Mouse (Mus musculus): ENCODE data around the gene Hs3st5. TPM values are rescaled to one million over a fixed set of nuclear protein-coding genes. Genes with fewer than 3 reads are reported as not detected.
A peak's percentile ranks its signal among the peaks of the same experiment; 100 is the strongest.

The Hs3st5 gene
- polyA plus RNA-seq, 1 experiment from 2014 or later = 2.9 TPM

- Histone ChIP-seq H3K4me3 (ENCODE audit: low read depth, low read length) (no peak overlapping the region), H3K4me1 (ENCODE audit: control insufficient read depth, insufficient read depth, low read length) (no peaks in the 10 kb centered on the region), H3K9me3 (ENCODE audit: control insufficient read depth, low read depth, low read length) (no peaks in the 10 kb centered on the region), H3K27ac (ENCODE audit: low read length) (no peak overlapping the region), H3K9ac (replicated peaks; ENCODE audit: low read depth, low read length) (no peak overlapping the region), H3K36me3 (ENCODE audit: control insufficient read depth, insufficient read depth, low read length) (no peaks in the 10 kb centered on the region), H3K4me2 (replicated peaks; ENCODE audit: low read depth, low read length) (no peak overlapping the region), H3K27me3 (ENCODE audit: control insufficient read depth, insufficient read depth, low read length) (no peaks in the 10 kb centered on the region)
- WGBS = 77% methylated on average over 1 of the region's 1 CpGs
- ATAC-seq (ENCODE audit: insufficient number of reproducible peaks, insufficient read depth, low FRiP score, low read depth) = no peak
These were observed 13.0 kb upstream of the Hs3st5 start for GRCm38 (mm10) chr10:36493566-36493965.

GRCm38 (mm10) chr10:36499713-36500112 is 6.9 kb upstream of the Hs3st5 start:
- Histone ChIP-seq H3K9ac (replicated peaks; ENCODE audit: low read depth, low read length) (no peak overlapping the region), H3K36me3 (ENCODE audit: control insufficient read depth, insufficient read depth, low read length) (no peaks in the 10 kb centered on the region), H3K4me3 (ENCODE audit: low read depth, low read length) (no peak overlapping the region), H3K4me2 (replicated peaks; ENCODE audit: low read depth, low read length) (no peak overlapping the region), H3K9me3 (ENCODE audit: control insufficient read depth, low read depth, low read length) (no peaks in the 10 kb centered on the region), H3K27me3 (ENCODE audit: control insufficient read depth, insufficient read depth, low read length) (no peaks in the 10 kb centered on the region), H3K27ac (ENCODE audit: low read length) (no peak overlapping the region), H3K4me1 (ENCODE audit: control insufficient read depth, insufficient read depth, low read length) (no peaks in the 10 kb centered on the region)
- WGBS = 60% methylated on average over 1 of the region's 1 CpGs
- ATAC-seq (ENCODE audit: insufficient number of reproducible peaks, insufficient read depth, low FRiP score, low read depth) = no peak

DNA sequence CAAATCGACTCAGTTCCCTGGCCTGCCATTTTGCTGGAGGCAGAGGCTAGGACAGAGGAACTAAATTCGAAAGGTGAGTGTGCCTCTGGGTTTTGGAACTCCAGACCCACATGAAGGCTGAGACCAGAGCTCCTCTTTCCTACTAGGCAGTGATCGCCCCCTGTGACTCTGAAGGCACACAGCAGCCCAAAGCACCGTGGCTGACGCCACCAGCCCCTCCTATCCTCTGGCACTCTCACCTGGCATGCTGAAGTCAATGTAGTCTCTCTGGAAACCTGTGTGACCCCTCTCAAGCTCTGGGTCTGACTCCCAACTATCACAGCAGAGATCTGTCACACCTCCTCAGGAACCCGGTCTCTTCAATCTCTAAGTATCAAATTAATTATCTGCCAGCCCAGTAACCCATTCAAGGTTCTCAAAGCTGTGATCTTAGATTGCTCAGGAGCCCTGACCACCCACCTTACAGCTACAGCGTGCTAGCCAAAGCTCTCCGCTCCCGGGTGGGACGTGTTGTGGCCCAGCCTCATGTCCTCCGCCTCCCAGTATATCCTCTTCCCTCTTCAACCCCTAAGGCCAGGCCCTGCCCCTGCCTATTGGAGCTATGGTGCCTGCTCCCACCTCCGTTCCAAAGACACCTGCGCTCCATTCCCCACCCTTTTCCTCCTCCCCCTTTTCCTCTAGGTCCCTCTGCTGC is 434 bp upstream of the Hs3st5 start:
- Histone ChIP-seq H3K4me2 (replicated peaks; ENCODE audit: low read depth, low read length) (peak overlapping the region; percentile 99), H3K27me3 (ENCODE audit: control insufficient read depth, insufficient read depth, low read length) (peaks cover 13% of the 10 kb centered on the region), H3K9me3 (ENCODE audit: control insufficient read depth, low read depth, low read length) (no peaks in the 10 kb centered on the region), H3K27ac (ENCODE audit: low read length) (no peak overlapping the region), H3K4me1 (ENCODE audit: control insufficient read depth, insufficient read depth, low read length) (no peaks in the 10 kb centered on the region), H3K9ac (replicated peaks; ENCODE audit: low read depth, low read length) (no peak overlapping the region), H3K36me3 (ENCODE audit: control insufficient read depth, insufficient read depth, low read length) (no peaks in the 10 kb centered on the region), H3K4me3 (ENCODE audit: low read depth, low read length) (peak overlapping the region; percentile 58)
- WGBS = 11% methylated on average over 13 of the region's 13 CpGs
- peak; percentile 15; the same call in 1 of the 2 replicates for ATAC-seq (ENCODE audit: insufficient number of reproducible peaks, insufficient read depth, low FRiP score, low read depth)

DNA sequence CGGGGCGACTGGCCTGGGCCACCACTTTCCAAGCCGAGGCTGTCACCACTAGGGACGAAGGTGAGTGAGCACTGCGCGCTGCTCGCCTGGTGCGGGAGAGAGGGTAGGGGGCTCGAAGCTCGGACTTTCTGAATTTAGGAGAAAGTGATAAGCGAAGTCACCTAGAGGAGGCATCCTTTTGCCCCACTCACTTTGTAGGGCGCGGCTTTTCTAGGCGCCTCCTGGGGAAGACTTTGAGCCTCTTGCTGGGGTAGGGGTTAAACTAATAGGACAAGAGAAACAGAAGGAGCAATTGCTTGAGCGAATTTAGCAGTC is 899 bp downstream of the Hs3st5 start:
- WGBS = under 1% methylated on average over 15 of the region's 15 CpGs

DNA sequence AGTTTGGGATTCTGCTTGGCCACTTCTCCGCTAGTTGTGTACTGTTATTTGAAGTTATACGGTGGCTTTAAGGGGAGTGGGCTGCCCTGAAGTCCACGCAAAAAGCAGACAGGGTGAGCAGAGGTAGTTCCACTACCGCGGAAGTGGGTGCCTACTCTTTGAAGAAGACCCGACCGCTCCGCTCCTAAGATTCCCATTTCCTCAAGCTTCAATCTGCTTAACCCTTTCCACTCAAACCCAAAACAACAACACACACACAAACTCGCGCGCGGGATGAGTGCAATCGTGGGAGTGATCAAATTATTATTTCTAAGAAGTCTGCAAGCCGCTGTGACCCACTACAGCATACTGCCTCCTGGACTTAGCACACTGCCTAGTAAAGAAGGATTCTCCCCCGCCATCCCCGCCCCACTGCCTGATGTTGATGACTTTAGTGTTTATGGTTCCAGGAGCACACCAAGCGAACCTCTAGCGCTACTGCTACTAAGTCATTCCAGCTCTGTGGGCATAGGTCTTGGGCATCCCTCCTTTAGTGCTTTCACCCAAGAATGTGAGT is 1.5 kb downstream of the Hs3st5 start:
- H3K9me3 ChIP-seq (ENCODE audit: control insufficient read depth, low read depth, low read length) = no peaks in the 10 kb centered on the region
- 2% methylated on average over 18 of the region's 18 CpGs for WGBS
- H3K9ac ChIP-seq (replicated peaks; ENCODE audit: low read depth, low read length) = no peak overlapping the region
- peak overlapping the region; percentile 58 for H3K4me3 ChIP-seq (ENCODE audit: low read depth, low read length)
- H3K4me2 ChIP-seq (replicated peaks; ENCODE audit: low read depth, low read length) = peak overlapping the region; percentile 99
- no peak overlapping the region for H3K27ac ChIP-seq (ENCODE audit: low read length)
- H3K36me3 ChIP-seq (ENCODE audit: control insufficient read depth, insufficient read depth, low read length) = no peaks in the 10 kb centered on the region
- no peak for ATAC-seq (ENCODE audit: insufficient number of reproducible peaks, insufficient read depth, low FRiP score, low read depth)
- no peaks in the 10 kb centered on the region for H3K4me1 ChIP-seq (ENCODE audit: control insufficient read depth, insufficient read depth, low read length)
- H3K27me3 ChIP-seq (ENCODE audit: control insufficient read depth, insufficient read depth, low read length) = peaks cover 13% of the 10 kb centered on the region

More for the DNA sequence above, 899 bp downstream of the Hs3st5 start:
- Histone ChIP-seq H3K36me3 (ENCODE audit: control insufficient read depth, insufficient read depth, low read length) (no peaks in the 10 kb centered on the region), H3K9ac (replicated peaks; ENCODE audit: low read depth, low read length) (0 out of 2 replicates have a peak overlapping the region, but pooled peaks have one; percentile 18), H3K4me1 (ENCODE audit: control insufficient read depth, insufficient read depth, low read length) (no peaks in the 10 kb centered on the region), H3K9me3 (ENCODE audit: control insufficient read depth, low read depth, low read length) (no peaks in the 10 kb centered on the region), H3K27me3 (ENCODE audit: control insufficient read depth, insufficient read depth, low read length) (peaks cover 13% of the 10 kb centered on the region), H3K4me2 (replicated peaks; ENCODE audit: low read depth, low read length) (peak overlapping the region; percentile 99), H3K4me3 (ENCODE audit: low read depth, low read length) (peak overlapping the region; percentile 58), H3K27ac (ENCODE audit: low read length) (no peak overlapping the region)
- no peak; the same call in 1 of the 2 replicates for ATAC-seq (ENCODE audit: insufficient number of reproducible peaks, insufficient read depth, low FRiP score, low read depth)

DNA sequence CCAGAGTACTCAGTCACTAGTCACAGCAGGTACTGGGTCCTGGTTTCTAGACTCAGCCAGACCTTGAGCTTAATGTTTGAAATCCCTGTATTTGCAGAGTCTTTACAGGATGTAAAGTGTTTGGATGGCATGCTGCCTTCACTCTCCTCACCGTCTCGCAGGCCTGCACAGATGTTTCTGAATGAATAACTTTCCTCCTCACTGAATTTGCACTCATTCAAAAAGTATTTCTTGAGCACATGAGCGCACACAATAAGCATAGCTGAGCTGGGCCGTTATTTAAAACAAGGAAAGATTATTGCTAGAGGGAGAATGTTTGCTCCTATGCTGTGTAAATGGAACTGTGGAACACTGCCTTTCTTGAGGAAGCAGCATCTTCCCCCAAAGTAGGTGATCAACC is 2.9 kb downstream of the Hs3st5 start:
- no peaks in the 10 kb centered on the region for H3K36me3 ChIP-seq (ENCODE audit: control insufficient read depth, insufficient read depth, low read length)
- ATAC-seq (ENCODE audit: insufficient number of reproducible peaks, insufficient read depth, low FRiP score, low read depth) = no peak
- peaks cover 13% of the 10 kb centered on the region for H3K27me3 ChIP-seq (ENCODE audit: control insufficient read depth, insufficient read depth, low read length)
- no peaks in the 10 kb centered on the region for H3K9me3 ChIP-seq (ENCODE audit: control insufficient read depth, low read depth, low read length)
- no peak overlapping the region for H3K4me2 ChIP-seq (replicated peaks; ENCODE audit: low read depth, low read length)
- no peaks in the 10 kb centered on the region for H3K4me1 ChIP-seq (ENCODE audit: control insufficient read depth, insufficient read depth, low read length)
- H3K9ac ChIP-seq (replicated peaks; ENCODE audit: low read depth, low read length) = no peak overlapping the region
- H3K27ac ChIP-seq (ENCODE audit: low read length) = no peak overlapping the region
- WGBS = 54% methylated on average over 4 of the region's 4 CpGs
- no peak overlapping the region for H3K4me3 ChIP-seq (ENCODE audit: low read depth, low read length)

- H3K4me3 ChIP-seq (ENCODE audit: low read depth, low read length) = no peak overlapping the region
- H3K27me3 ChIP-seq (ENCODE audit: control insufficient read depth, insufficient read depth, low read length) = no peaks in the 10 kb centered on the region
- no peaks in the 10 kb centered on the region for H3K36me3 ChIP-seq (ENCODE audit: control insufficient read depth, insufficient read depth, low read length)
- H3K4me2 ChIP-seq (replicated peaks; ENCODE audit: low read depth, low read length) = no peak overlapping the region
- no peak overlapping the region for H3K27ac ChIP-seq (ENCODE audit: low read length)
- H3K9ac ChIP-seq (replicated peaks; ENCODE audit: low read depth, low read length) = no peak overlapping the region
- no peaks in the 10 kb centered on the region for H3K4me1 ChIP-seq (ENCODE audit: control insufficient read depth, insufficient read depth, low read length)
- no peak for ATAC-seq (ENCODE audit: insufficient number of reproducible peaks, insufficient read depth, low FRiP score, low read depth)
- H3K9me3 ChIP-seq (ENCODE audit: control insufficient read depth, low read depth, low read length) = no peaks in the 10 kb centered on the region
These were observed 17.3 kb downstream of the Hs3st5 start for GRCm38 (mm10) chr10:36523881-36524280.

- no peak overlapping the region for H3K27ac ChIP-seq (ENCODE audit: low read length)
- ATAC-seq (ENCODE audit: insufficient number of reproducible peaks, insufficient read depth, low FRiP score, low read depth) = no peak
- 77% methylated on average over 4 of the region's 4 CpGs for WGBS
- H3K4me1 ChIP-seq (ENCODE audit: control insufficient read depth, insufficient read depth, low read length) = no peaks in the 10 kb centered on the region
- no peaks in the 10 kb centered on the region for H3K9me3 ChIP-seq (ENCODE audit: control insufficient read depth, low read depth, low read length)
- no peaks in the 10 kb centered on the region for H3K36me3 ChIP-seq (ENCODE audit: control insufficient read depth, insufficient read depth, low read length)
- no peak overlapping the region for H3K9ac ChIP-seq (replicated peaks; ENCODE audit: low read depth, low read length)
- H3K4me3 ChIP-seq (ENCODE audit: low read depth, low read length) = no peak overlapping the region
- no peak overlapping the region for H3K4me2 ChIP-seq (replicated peaks; ENCODE audit: low read depth, low read length)
- no peaks in the 10 kb centered on the region for H3K27me3 ChIP-seq (ENCODE audit: control insufficient read depth, insufficient read depth, low read length)
These were observed 27.2 kb downstream of the Hs3st5 start for GRCm38 (mm10) chr10:36533633-36534335.

All from stomach, embryonic 14.5 days (tissue).